Mouse (Mus musculus) spleen, adult 2 months (tissue): Measurements from ENCODE around the gene Mtr. TPM values are rescaled to one million over a fixed set of nuclear protein-coding genes. Genes with fewer than 3 reads are reported as not detected.

Experiments used
- DNase-seq, 2 experiments: peaks; one replicate each; pipeline versions ENCODE4 v3.0.0 to v3.0.0-alpha.2; 2012 to 2021; ENCODE audit warnings: low spot score in 2 of 2, low read depth in 1 of 2
- H3K27ac ChIP-seq: fragments of 200-500 bp; 2 replicates; pipeline ENCODE4 v1.5.1; 2012; ENCODE audit warnings: low read length, inconsistent platforms; ENCODE audit not compliant: insufficient read depth
- H3K27me3 ChIP-seq: fragments of 200-500 bp; 2 replicates; pipeline ENCODE4 v1.6.1; 2012; ENCODE audit warnings: mild to moderate bottlenecking, moderate library complexity, low read length, inconsistent platforms; ENCODE audit not compliant: control insufficient read depth, insufficient read depth
- H3K36me3 ChIP-seq: fragments of 200-500 bp; 2 replicates; pipeline ENCODE4 v1.6.1; 2012; ENCODE audit warnings: mild to moderate bottlenecking, low read length, inconsistent platforms; ENCODE audit not compliant: control insufficient read depth, insufficient read depth
- H3K4me1 ChIP-seq: fragments of 200-500 bp; 2 replicates; pipeline ENCODE4 v1.6.1; 2011; ENCODE audit warnings: inconsistent platforms; ENCODE audit not compliant: control insufficient read depth, insufficient read depth, insufficient read length
- H3K4me3 ChIP-seq: fragments of 200-500 bp; 2 replicates; pipeline ENCODE4 v1.5.1; 2011; ENCODE audit warnings: mild to moderate bottlenecking, inconsistent platforms; ENCODE audit not compliant: insufficient read depth, insufficient read length; ENCODE audit errors: extremely low read depth
- CTCF ChIP-seq: fragments of 200-500 bp; IDR thresholded peaks from 2 replicates; pipeline ENCODE4 v1.5.1; 2011; ENCODE audit warnings: mild to moderate bottlenecking, inconsistent platforms; ENCODE audit not compliant: insufficient read depth, insufficient read length, insufficient replicate concordance; ENCODE audit errors: extremely low read depth
- POLR2A ChIP-seq: fragments of 200-500 bp; IDR thresholded peaks from 2 replicates; pipeline ENCODE4 v1.6.1; 2011; ENCODE audit warnings: low read depth, low read length, inconsistent platforms
- WGBS: fragments of 180-500 bp; shearing (Covaris S2); methylation state at CpG from one replicate; pipeline ENCODE4 v1.1.7; 2018; 5-methylcytosine and 5-hydroxymethylcytosine counted together
- polyA plus RNA-seq: library from polyadenylated mRNA; depleted of rRNA; stranded (reverse); fragments of >200 nt; gene quantifications from 2 replicates; pipeline ENCODE4 v1.2.3, GENCODE M21; 2012

The Mtr gene
- polyA plus RNA-seq, 1 experiment, result 7.5 TPM

GRCm38 (mm10) chr13:12189219-12189618 lies 68.7 kb downstream of the Mtr start:
- Histone ChIP-seq H3K4me3 (no peak overlapping the region), H3K27ac (no peak overlapping the region), H3K4me1 (no peaks in the 10 kb centered on the region), H3K27me3 (no peaks in the 10 kb centered on the region), H3K36me3 (peaks cover 29% of the 10 kb centered on the region)
- 97% methylated on average over 11 of the region's 11 CpGs for WGBS
- DNase-seq, result no peak
- TF ChIP-seq POLR2A (no peak), CTCF (no peak)

GRCm38 (mm10) chr13:12188804-12189203 lies 69.1 kb downstream of the Mtr start:
- WGBS, result 95% methylated on average over 11 of the region's 11 CpGs
- no peaks in the 10 kb centered on the region for H3K4me1 ChIP-seq
- H3K27me3 ChIP-seq, result no peaks in the 10 kb centered on the region
- H3K4me3 ChIP-seq, result no peak overlapping the region
- TF ChIP-seq POLR2A, result no peak
- TF ChIP-seq CTCF, result no peak
- no peak overlapping the region for H3K27ac ChIP-seq
- H3K36me3 ChIP-seq, result peaks cover 26% of the 10 kb centered on the region
- no peak for DNase-seq

GRCm38 (mm10) chr13:12179481-12179880 lies 78.4 kb downstream of the Mtr start:
- Histone ChIP-seq H3K4me3 (no peak overlapping the region), H3K36me3 (0 out of 2 replicates have a peak, but pooled peaks cover 1% of the 10 kb centered on the region), H3K27ac (no peak overlapping the region), H3K4me1 (no peaks in the 10 kb centered on the region), H3K27me3 (no peaks in the 10 kb centered on the region)
- TF ChIP-seq CTCF, result no peak
- no peak for TF ChIP-seq POLR2A
- WGBS, result 86% methylated on average over 8 of the region's 8 CpGs
- no peak for DNase-seq

GRCm38 (mm10) chr13:12176761-12177160 lies 81.2 kb downstream of the Mtr start:
- no peaks in the 10 kb centered on the region for H3K4me1 ChIP-seq
- no peak for DNase-seq
- TF ChIP-seq POLR2A (no peak), CTCF (no peak)
- no peak overlapping the region for H3K27ac ChIP-seq
- no peaks in the 10 kb centered on the region for H3K27me3 ChIP-seq
- 60% methylated on average over 3 of the region's 3 CpGs for WGBS
- H3K4me3 ChIP-seq, result no peak overlapping the region
- no peaks in the 10 kb centered on the region for H3K36me3 ChIP-seq

GRCm38 (mm10) chr13:12175988-12176736 lies 81.8 kb downstream of the Mtr start:
- H3K36me3 ChIP-seq, result no peaks in the 10 kb centered on the region
- TF ChIP-seq POLR2A (no peak), CTCF (no peak)
- H3K4me1 ChIP-seq, result no peaks in the 10 kb centered on the region
- WGBS, result 68% methylated on average over 16 of the region's 16 CpGs
- no peak for DNase-seq
- H3K27me3 ChIP-seq, result no peaks in the 10 kb centered on the region
- H3K27ac ChIP-seq, result no peak overlapping the region
- H3K4me3 ChIP-seq, result no peak overlapping the region

- Histone ChIP-seq H3K27ac (no peak overlapping the region), H3K4me3 (no peak overlapping the region), H3K36me3 (no peaks in the 10 kb centered on the region), H3K4me1 (no peaks in the 10 kb centered on the region), H3K27me3 (no peaks in the 10 kb centered on the region)
- 80% methylated on average over 9 of the region's 9 CpGs for WGBS
- TF ChIP-seq POLR2A, result no peak
- no peak for TF ChIP-seq CTCF
- DNase-seq, result no peak
Observed at GRCm38 (mm10) chr13:12167276-12167675, 90.6 kb downstream of the Mtr start.

GRCm38 (mm10) chr13:12166386-12166785 lies 91.5 kb downstream of the Mtr start:
- H3K4me3 ChIP-seq, result no peak overlapping the region
- no peak for DNase-seq

More at GRCm38 (mm10) chr13:12166386-12166785, 91.5 kb downstream of the Mtr start:
- Histone ChIP-seq H3K36me3 (no peaks in the 10 kb centered on the region), H3K4me1 (no peaks in the 10 kb centered on the region), H3K27me3 (no peaks in the 10 kb centered on the region), H3K27ac (no peak overlapping the region)
- WGBS, result 60% methylated on average over 6 of the region's 6 CpGs
- TF ChIP-seq POLR2A (no peak), CTCF (no peak)
